Mouse (Mus musculus) myocyte (in vitro differentiated cells): ENCODE results near the gene Kdm6b. TPM values are rescaled to one million over a fixed set of nuclear protein-coding genes. Genes with fewer than 3 reads are reported as not detected.
"Not testable (repeated sequence)": the region's sequence is repeated elsewhere in the genome, so short reads cannot be mapped to it uniquely, and the experiment has no call there.

Source experiments
- H3K27me3 ChIP-seq: one replicate; pipeline ENCODE4 v1.6.1; 2011; ENCODE audit not compliant: control insufficient read depth, insufficient read depth, insufficient read length
- H3K36me3 ChIP-seq: one replicate; pipeline ENCODE4 v1.6.1; 2011; ENCODE audit not compliant: control insufficient read depth, insufficient read depth
- H3K4me2 ChIP-seq: one replicate; pipeline ENCODE4 v1.6.1; 2011; ENCODE audit warnings: low read depth, control low read depth
- H3K4me3 ChIP-seq: one replicate; pipeline ENCODE4 v1.5.1; 2011; ENCODE audit warnings: mild to moderate bottlenecking, control low read depth, moderate library complexity
- H3K79me2 ChIP-seq: one replicate; pipeline ENCODE4 v1.6.1; 2011; ENCODE audit not compliant: control insufficient read depth, insufficient read depth
- H3ac ChIP-seq: one replicate; pipeline ENCODE4 v1.6.1; 2011; ENCODE audit not compliant: control insufficient read depth, insufficient read length
- CEBPB ChIP-seq: IDR thresholded peaks from 2 replicates; pipeline ENCODE4 v1.6.1; 2011; ENCODE audit warnings: mild to moderate bottlenecking, moderate library complexity; ENCODE audit not compliant: poor library complexity, insufficient read depth, severe bottlenecking
- E2F4 ChIP-seq: IDR thresholded peaks from one replicate; pipeline ENCODE4 v1.6.1; 2011; ENCODE audit warnings: mild to moderate bottlenecking, control low read depth, moderate library complexity; ENCODE audit not compliant: insufficient read depth
- MAX ChIP-seq: IDR thresholded peaks from one replicate; pipeline ENCODE4 v1.6.1; 2011; ENCODE audit warnings: low read depth, mild to moderate bottlenecking, control low read depth
- MYOD1 ChIP-seq, 3 experiments: IDR thresholded peaks; one replicate each; pipeline ENCODE4 v1.6.1; 2011; ENCODE audit warnings: control low read depth in 2 of 3, low read depth in 2 of 3, mild to moderate bottlenecking in 2 of 3, moderate library complexity in 1 of 3; ENCODE audit not compliant: insufficient read length in 2 of 3, control insufficient read depth in 1 of 3
- MYOG ChIP-seq, 3 experiments: IDR thresholded peaks; one replicate each; pipeline ENCODE4 v1.6.1; 2011; ENCODE audit warnings: control low read depth in 2 of 3, low read depth in 2 of 3, mild to moderate bottlenecking in 2 of 3; ENCODE audit not compliant: insufficient read length in 2 of 3, control insufficient read depth in 1 of 3, insufficient read depth in 1 of 3
- POLR2A ChIP-seq: IDR thresholded peaks from one replicate; pipeline ENCODE4 v1.6.1; 2011; ENCODE audit warnings: low read depth, mild to moderate bottlenecking, control low read depth, moderate library complexity; ENCODE audit not compliant: insufficient read length
- POLR2AphosphoS2 ChIP-seq: IDR thresholded peaks from one replicate; pipeline ENCODE4 v1.6.1; 2011; ENCODE audit warnings: low read depth, control low read depth; ENCODE audit not compliant: insufficient read length
- REST ChIP-seq: IDR thresholded peaks from one replicate; pipeline ENCODE4 v1.6.1; 2011; ENCODE audit warnings: mild to moderate bottlenecking, control low read depth, moderate library complexity; ENCODE audit not compliant: insufficient read depth, insufficient read length
- SRF ChIP-seq: IDR thresholded peaks from one replicate; pipeline ENCODE4 v1.6.1; 2011; ENCODE audit warnings: low read depth; ENCODE audit not compliant: control insufficient read depth, insufficient read length
- TCF12 ChIP-seq: IDR thresholded peaks from one replicate; pipeline ENCODE4 v1.6.1; 2011; ENCODE audit warnings: mild to moderate bottlenecking, control low read depth; ENCODE audit not compliant: poor library complexity, insufficient read depth, severe bottlenecking
- TCF3 ChIP-seq: IDR thresholded peaks from one replicate; pipeline ENCODE4 v1.6.1; 2011; ENCODE audit warnings: low read depth, control low read depth; ENCODE audit not compliant: insufficient read length
- USF1 ChIP-seq: IDR thresholded peaks from one replicate; pipeline ENCODE4 v1.6.1; 2011; ENCODE audit warnings: low read depth, mild to moderate bottlenecking, control low read depth, moderate library complexity
- polyA plus RNA-seq: library from polyadenylated mRNA; unstranded; fragments of >200 nt; fragmentation: generic; extraction: Trizol; gene quantifications from one replicate; pipeline ENCODE4 v1.2.1, GENCODE M21; 2012; ENCODE audit warnings: missing spikeins

The Kdm6b gene
- polyA plus RNA-seq, 1 experiment = 31.0 TPM

DNA sequence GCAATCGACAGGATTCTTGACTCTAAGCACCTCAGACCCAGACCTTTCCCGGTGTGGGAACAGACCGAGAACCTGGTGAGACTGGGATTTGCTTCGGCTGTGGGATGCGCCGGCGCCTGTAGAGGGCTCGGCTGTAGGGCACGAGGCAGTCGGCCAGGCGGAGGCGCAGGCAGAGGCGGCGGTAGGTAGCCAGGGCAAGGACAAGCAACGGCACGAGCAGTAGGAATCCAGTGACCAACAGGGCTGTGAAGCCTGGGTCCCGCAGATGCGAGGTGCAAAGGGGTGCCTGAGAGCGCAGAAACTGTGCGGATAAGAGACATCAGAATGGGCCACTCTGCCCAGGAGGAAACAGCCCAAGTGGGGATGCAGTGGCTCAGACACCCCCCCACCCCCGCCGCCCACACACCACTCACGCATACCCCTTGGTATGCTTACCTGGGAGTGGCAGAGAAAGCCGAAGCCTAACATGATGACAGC is 15.9 kb downstream of the Kdm6b start:
- Histone ChIP-seq H3ac (no peak overlapping the region), H3K36me3 (peaks cover 33% of the 10 kb centered on the region), H3K79me2 (peaks cover 15% of the 10 kb centered on the region), H3K27me3 (no peaks in the 10 kb centered on the region), H3K4me3 (no peak overlapping the region), H3K4me2 (no peak overlapping the region)
- TF ChIP-seq POLR2AphosphoS2 = no peak
- TF ChIP-seq CEBPB = no peak
- TF ChIP-seq MYOD1 (IDR thresholded peaks at IDR 0.05; ENCODE audit: control insufficient read depth in 1 of 3, insufficient read length in 2 of 3, low read depth in 2 of 3) = no peak
- no peak for TF ChIP-seq REST
- TF ChIP-seq POLR2A = no peak
- no peak for TF ChIP-seq E2F4
- TF ChIP-seq USF1 = no peak
- TF ChIP-seq TCF3 = no peak
- no peak for TF ChIP-seq MAX
- TF ChIP-seq MYOG (IDR thresholded peaks at IDR 0.05; ENCODE audit: control insufficient read depth in 1 of 3, insufficient read depth in 1 of 3, insufficient read length in 2 of 3, low read depth in 2 of 3) = no peak
- no peak for TF ChIP-seq TCF12
- no peak for TF ChIP-seq SRF

DNA sequence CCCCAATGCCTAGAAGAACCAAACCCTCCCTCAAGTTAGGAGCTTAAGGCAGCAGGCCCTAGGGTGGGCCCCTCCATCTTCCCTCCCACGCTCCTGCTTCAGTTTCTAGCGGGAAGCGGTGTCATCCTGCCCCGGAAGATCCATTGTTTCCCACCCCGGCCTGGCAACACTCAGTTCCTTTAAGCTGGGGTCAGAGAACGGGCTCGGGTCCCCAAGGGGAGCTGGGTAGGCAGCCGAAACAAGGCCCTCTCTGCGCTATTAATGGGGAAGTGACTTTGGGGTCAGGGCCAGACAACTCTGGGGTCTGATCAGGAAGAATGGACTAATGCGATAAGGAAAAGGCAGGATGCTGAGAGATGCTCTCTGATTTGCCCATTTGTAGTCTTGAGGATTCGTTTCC is 16.7 kb downstream of the Kdm6b start:
- no peak for TF ChIP-seq CEBPB
- peak; percentile 34 for TF ChIP-seq POLR2AphosphoS2
- peak overlapping the region; percentile 81 for H3K4me3 ChIP-seq
- no peak overlapping the region for H3ac ChIP-seq
- peak overlapping the region; percentile 95 for H3K4me2 ChIP-seq
- no peaks in the 10 kb centered on the region for H3K27me3 ChIP-seq
- H3K36me3 ChIP-seq = peaks cover 26% of the 10 kb centered on the region
- peaks cover 15% of the 10 kb centered on the region for H3K79me2 ChIP-seq

DNA sequence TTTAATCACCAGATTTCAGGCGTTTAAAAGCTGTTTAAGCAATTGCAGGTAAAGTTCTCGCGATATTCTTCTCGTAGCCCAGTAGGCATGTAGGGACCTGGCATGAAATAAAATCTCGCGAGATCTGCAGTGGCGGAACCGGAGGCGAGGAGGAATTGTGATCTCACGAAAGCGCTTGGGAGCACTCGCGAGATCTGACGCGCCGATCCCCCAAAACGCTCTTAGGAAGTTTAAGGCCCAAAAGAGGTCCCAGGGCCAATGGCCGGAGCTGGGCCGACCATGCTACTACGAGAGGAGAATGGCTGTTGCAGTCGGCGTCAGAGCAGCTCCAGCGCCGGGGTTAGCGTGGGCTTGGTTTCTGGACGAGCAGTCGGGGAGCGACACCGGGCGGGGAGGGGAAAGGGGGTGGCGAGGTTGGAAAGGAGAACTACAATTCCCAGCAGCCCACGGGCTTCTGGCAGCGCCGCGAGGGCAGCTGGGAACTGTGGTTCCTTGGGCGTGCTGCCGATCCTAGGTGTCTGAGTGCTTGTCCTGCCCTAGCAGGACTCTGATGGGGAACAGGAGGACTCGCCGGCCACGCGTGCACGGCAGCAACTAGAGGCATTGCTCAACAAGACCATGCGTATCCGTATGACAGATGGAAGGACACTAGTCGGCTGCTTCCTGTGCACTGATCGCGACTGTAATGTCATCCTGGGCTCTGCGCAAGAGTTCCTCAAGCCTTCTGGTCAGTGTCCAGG is 17.7 kb downstream of the Kdm6b start:
- Histone ChIP-seq H3K4me2 (peak overlapping the region; percentile 95), H3ac (peak overlapping the region; percentile 85), H3K36me3 (peaks cover 17% of the 10 kb centered on the region), H3K27me3 (no peaks in the 10 kb centered on the region), H3K79me2 (peaks cover 15% of the 10 kb centered on the region), H3K4me3 (peak overlapping the region; percentile 81)
- TF ChIP-seq POLR2A = peak; percentile 77
- peak in 1 of 3 experiments; percentile 9 for TF ChIP-seq MYOG (IDR thresholded peaks at IDR 0.05; ENCODE audit: control insufficient read depth in 1 of 3, insufficient read depth in 1 of 3, insufficient read length in 2 of 3, low read depth in 2 of 3)
- peak; percentile 97 for TF ChIP-seq POLR2AphosphoS2
- no peak for TF ChIP-seq TCF3
- peak in 1 of 3 experiments; percentile 16 for TF ChIP-seq MYOD1 (IDR thresholded peaks at IDR 0.05; ENCODE audit: control insufficient read depth in 1 of 3, insufficient read length in 2 of 3, low read depth in 2 of 3)
- TF ChIP-seq MAX = no peak

DNA sequence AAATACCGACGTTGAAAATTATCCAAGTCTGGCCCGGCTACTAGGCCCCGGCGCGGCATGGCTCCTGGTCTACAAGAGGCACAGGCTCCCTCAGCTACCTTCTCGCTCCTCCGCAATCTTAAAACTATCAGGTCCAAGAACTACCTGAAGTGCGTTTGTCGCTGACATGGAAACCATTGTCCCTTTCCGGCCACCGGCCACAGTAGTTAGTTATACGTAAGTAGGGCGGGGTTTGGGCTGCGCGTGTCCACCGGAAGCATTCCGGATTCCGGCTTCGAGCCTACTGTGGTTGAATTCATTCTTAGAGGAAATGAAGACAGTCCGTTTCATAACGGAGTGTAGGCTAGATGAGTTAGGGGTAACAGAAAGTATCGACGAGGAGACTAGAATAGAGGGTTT is 18.2 kb downstream of the Kdm6b start, which contains the start of the genes Naa38 and Cyb5d1:
Gene Naa38, plus strand, starts transcription at position 253 of the 399 bp plus-strand sequence.
Gene Cyb5d1, minus strand, starts transcription at position 397 of the 399 bp plus-strand sequence.
- TF ChIP-seq USF1 = peak; percentile 13
- Histone ChIP-seq H3K79me2 (peaks cover 15% of the 10 kb centered on the region), H3K4me3 (peak within 1 kb of the TSS; percentile 81), H3ac (peak within 1 kb of the TSS; percentile 85), H3K4me2 (peak within 1 kb of the TSS; percentile 95), H3K36me3 (peaks cover 11% of the 10 kb centered on the region)
- not testable (repeated sequence) for H3K27me3 ChIP-seq

DNA sequence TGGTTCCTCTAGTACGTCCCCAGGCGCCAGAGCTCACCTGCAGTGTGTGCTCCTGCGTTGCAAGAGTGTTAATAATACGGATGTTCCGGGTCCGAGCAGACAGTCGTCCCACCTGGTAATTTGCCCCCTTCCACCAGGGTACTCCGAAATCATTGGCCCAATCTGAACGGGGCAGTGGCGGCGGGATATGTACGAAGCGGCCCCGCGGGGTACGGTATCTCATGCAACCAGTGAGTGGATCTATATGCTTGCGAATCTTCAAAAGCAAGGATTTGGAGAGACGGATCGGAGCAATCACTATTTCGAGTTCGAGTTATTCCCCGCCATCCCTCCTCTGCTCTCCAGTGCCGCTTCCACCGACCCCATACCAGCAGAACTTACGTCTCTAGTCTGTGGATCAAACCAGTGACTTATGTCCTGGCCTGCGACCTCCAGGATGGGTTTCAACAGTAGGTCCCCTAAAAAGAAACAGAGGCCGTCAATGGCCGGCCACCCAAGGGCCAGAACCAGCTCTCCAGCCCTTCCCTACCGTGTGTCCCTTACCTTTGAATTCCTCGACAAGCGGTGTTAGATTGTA is 18.8 kb downstream of the Kdm6b start:
- Histone ChIP-seq H3K4me3 (peak overlapping the region; percentile 81), H3K79me2 (peaks cover 15% of the 10 kb centered on the region)

More for the DNA sequence above, 18.8 kb downstream of the Kdm6b start:
- not testable (repeated sequence) for H3K36me3 ChIP-seq, H3K27me3 ChIP-seq
- Histone ChIP-seq H3K4me2 (peak overlapping the region; percentile 76), H3ac (peak overlapping the region; percentile 85)
